Mouse (Mus musculus) kidney, adult 11 months (tissue): Measurements from ENCODE around the gene Aftph.
"Not testable (repeated sequence)": the region's sequence is repeated elsewhere in the genome, so short reads cannot be mapped to it uniquely, and the experiment has no call there.

Source experiments
- DNase-seq: peaks from one replicate; pipeline ENCODE4 v3.0.0; 2022

The Aftph gene

GRCm38 (mm10) chr11:20741201-20742100, at the start of gene Aftph:
TSS of gene Aftph (minus strand) at chr11:20741589.
- peak; percentile 97 for DNase-seq

- DNase-seq: peak; percentile 10
These were observed 47.6 kb upstream of the Aftph start for GRCm38 (mm10) chr11:20789015-20789414.

GRCm38 (mm10) chr11:20788070-20788469, 46.7 kb upstream of the Aftph start:
- DNase-seq: peak; percentile 10

- no peak for DNase-seq
These were observed 44.8 kb upstream of the Aftph start for GRCm38 (mm10) chr11:20786191-20786590.

- no peak for DNase-seq
These were observed 43.8 kb upstream of the Aftph start for GRCm38 (mm10) chr11:20785186-20785585.

- DNase-seq: no peak
These were observed 43.4 kb upstream of the Aftph start for GRCm38 (mm10) chr11:20784776-20785175.

- DNase-seq: no peak
These were observed 42.1 kb upstream of the Aftph start for GRCm38 (mm10) chr11:20783467-20783866.

GRCm38 (mm10) chr11:20782620-20783019, 41.2 kb upstream of the Aftph start:
- no peak for DNase-seq

- no peak for DNase-seq
These were observed 38.9 kb upstream of the Aftph start for GRCm38 (mm10) chr11:20780312-20780711.

GRCm38 (mm10) chr11:20778861-20779563, 37.6 kb upstream of the Aftph start:
- DNase-seq: no peak

GRCm38 (mm10) chr11:20778298-20778697, 36.9 kb upstream of the Aftph start:
- DNase-seq: no peak

- no peak for DNase-seq
These were observed 35.3 kb upstream of the Aftph start for GRCm38 (mm10) chr11:20776668-20777067.

- DNase-seq: no peak
These were observed 31.3 kb upstream of the Aftph start for GRCm38 (mm10) chr11:20772642-20773041.

GRCm38 (mm10) chr11:20771827-20772226, 30.4 kb upstream of the Aftph start:
- DNase-seq: not testable (repeated sequence)

- not testable (repeated sequence) for DNase-seq
These were observed 20.6 kb upstream of the Aftph start for GRCm38 (mm10) chr11:20761984-20762383.

GRCm38 (mm10) chr11:20750573-20750972, 9.2 kb upstream of the Aftph start:
- DNase-seq: no peak

- DNase-seq: no peak
These were observed 2.0 kb upstream of the Aftph start for GRCm38 (mm10) chr11:20743353-20743752.

GRCm38 (mm10) chr11:20742361-20742897, 1.0 kb upstream of the Aftph start:
- peak; percentile 64 for DNase-seq

- peak; percentile 48 for DNase-seq
These were observed 748 bp downstream of the Aftph start for GRCm38 (mm10) chr11:20740481-20741200.

GRCm38 (mm10) chr11:20734066-20734465, 7.3 kb downstream of the Aftph start:
- DNase-seq: no peak

GRCm38 (mm10) chr11:20733486-20734030, 7.8 kb downstream of the Aftph start:
- peak; percentile 36 for DNase-seq

GRCm38 (mm10) chr11:20729403-20729802, 12.0 kb downstream of the Aftph start:
- DNase-seq: no peak

- DNase-seq: no peak
These were observed 13.3 kb downstream of the Aftph start for GRCm38 (mm10) chr11:20728044-20728443.
